Mouse (Mus musculus): Measurements from ENCODE around the gene Gna13. TPM values are rescaled to one million over a fixed set of nuclear protein-coding genes. Genes with fewer than 3 reads are reported as not detected.
A peak's percentile ranks its signal among the peaks of the same experiment; 100 is the strongest.

Gna13 gene
- polyA plus RNA-seq, 1 experiment: not detected

DNA sequence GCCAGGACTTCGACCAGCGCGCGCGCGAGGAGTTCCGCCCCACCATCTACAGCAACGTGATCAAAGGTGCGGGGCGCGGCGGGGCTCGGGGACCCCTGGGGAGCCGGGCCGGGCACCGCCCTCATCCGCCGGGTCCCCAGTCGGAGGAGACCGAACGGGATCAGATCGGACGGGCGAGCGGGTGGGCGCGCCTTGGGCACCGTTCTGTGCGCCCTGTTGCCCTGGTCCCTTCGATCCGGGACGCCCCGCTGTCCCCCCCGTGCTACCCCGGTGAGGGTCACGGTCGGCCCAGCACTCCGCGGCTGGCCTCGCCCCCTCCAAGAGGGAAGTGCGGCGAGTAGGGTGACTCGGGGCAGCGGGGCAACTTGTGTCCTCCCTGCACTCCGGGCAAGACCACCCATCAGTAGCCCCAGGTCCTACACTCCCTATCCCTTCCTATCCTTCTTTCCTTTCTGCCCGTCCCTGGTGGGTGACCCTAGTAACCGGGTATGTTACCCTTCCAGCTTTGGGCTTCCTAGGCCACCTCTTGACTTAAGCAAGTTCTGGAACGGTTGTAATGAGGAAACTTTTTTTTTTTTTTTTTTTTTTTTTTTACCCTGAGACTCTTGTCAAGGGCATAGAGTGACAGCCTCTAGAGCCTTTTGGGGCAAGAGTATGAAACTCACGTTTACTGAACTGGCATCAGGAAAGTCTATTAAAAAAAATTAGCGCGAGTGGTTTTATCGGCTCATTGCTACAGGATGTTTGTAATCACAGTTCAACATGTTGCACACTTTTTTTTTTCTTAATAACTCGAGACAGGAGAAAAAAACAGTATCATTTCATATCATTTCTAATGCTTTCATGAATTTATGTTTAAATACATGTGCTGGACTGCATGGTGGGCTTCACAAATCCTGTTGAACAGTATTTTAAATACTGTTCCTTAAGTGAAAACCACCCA lies 831 bp downstream of the Gna13 start:
- under 1% methylated on average over 53 of the region's 53 CpGs for WGBS
- H3K27ac ChIP-seq (ENCODE audit: insufficient read depth, low read depth, low read length): peak overlapping the region; percentile 93
- H3K4me3 ChIP-seq (ENCODE audit: insufficient read depth, low read depth, low read length): peak overlapping the region; percentile 90
- TF ChIP-seq POLR2A (IDR thresholded peaks at IDR 0.05; ENCODE audit: insufficient read depth, low read depth, low read length) (no peak), CTCF (IDR thresholded peaks at IDR 0.05; ENCODE audit: insufficient read depth, low read depth, low read length) (no peak)
- peaks cover 10% of the 10 kb centered on the region; the same call in 1 of the 2 replicates for H3K4me1 ChIP-seq (ENCODE audit: control insufficient read depth, insufficient read depth, low read length)

DNA sequence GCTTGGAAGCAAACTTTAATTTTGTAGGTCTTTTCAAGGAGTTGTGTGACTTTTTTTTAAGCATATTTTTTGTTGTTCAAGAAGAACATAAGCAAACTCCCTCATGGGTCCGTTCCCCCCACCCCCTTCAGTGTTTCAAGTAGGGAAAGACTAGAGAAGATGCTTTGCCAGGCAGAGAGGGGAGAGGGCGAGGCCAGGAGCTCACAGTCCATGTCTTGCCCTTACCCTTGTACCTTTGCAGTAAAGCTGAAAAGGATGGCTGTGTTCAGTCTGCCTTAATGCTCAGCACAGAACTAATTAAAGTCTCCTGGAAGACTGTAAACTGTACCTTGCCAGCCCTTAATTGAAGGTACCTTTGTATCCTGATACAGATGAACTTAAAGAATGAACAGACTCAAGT lies 1.7 kb downstream of the Gna13 start:
- H3K27ac ChIP-seq (ENCODE audit: insufficient read depth, low read depth, low read length): no peak overlapping the region
- TF ChIP-seq POLR2A (IDR thresholded peaks at IDR 0.05; ENCODE audit: insufficient read depth, low read depth, low read length) (no peak), CTCF (IDR thresholded peaks at IDR 0.05; ENCODE audit: insufficient read depth, low read depth, low read length) (no peak)
- H3K4me1 ChIP-seq (ENCODE audit: control insufficient read depth, insufficient read depth, low read length): peaks cover 15% of the 10 kb centered on the region
- 49% methylated on average over 2 of the region's 2 CpGs for WGBS
- H3K4me3 ChIP-seq (ENCODE audit: insufficient read depth, low read depth, low read length): no peak overlapping the region

DNA sequence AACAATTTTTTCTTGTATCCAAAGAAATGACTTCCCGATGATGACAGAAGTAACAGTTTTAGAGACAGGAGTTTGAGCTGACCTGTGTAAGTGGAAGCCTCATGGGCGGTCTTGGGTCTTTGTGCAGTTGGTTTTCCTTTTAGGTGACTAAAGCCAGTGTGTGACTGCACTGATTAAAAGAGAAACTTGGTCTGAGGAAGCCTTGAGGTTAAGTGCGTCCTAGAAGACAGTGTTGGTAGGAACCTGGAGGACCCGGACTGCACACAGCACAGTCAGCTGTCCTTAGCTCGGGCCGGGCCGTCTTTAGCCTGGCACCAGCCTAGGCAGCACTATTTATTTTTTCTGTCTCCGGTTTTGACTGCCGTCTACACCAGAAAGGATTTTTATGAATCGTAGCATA lies 2.2 kb downstream of the Gna13 start:
- H3K27ac ChIP-seq (ENCODE audit: insufficient read depth, low read depth, low read length): no peak overlapping the region
- H3K4me1 ChIP-seq (ENCODE audit: control insufficient read depth, insufficient read depth, low read length): peaks cover 15% of the 10 kb centered on the region
- peak overlapping the region; percentile 16; the same call in 1 of the 2 replicates for H3K4me3 ChIP-seq (ENCODE audit: insufficient read depth, low read depth, low read length)
- TF ChIP-seq POLR2A (IDR thresholded peaks at IDR 0.05; ENCODE audit: insufficient read depth, low read depth, low read length) (no peak), CTCF (IDR thresholded peaks at IDR 0.05; ENCODE audit: insufficient read depth, low read depth, low read length) (no peak)
- 38% methylated on average over 10 of the region's 10 CpGs for WGBS

DNA sequence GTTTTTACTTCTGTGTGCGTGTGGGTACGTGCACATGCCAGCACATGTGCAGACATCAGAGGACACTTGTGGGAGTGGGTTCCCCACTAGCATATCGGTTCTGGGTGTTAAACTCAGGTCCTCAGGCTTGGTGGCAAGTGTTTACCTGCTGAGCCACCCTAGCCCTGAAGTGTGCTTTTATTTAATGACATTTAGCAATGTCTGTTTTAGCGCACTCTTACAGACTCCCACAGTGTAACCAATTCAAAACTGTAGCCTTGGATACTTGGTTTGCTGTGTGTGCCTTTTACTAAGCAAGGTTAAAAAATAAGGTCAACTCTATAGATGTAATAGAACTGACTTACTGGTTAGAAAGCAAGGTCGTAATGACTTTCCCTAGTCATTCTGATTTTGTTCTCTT lies 3.2 kb downstream of the Gna13 start:
- Histone ChIP-seq H3K4me3 (ENCODE audit: insufficient read depth, low read depth, low read length) (no peak overlapping the region), H3K4me1 (ENCODE audit: control insufficient read depth, insufficient read depth, low read length) (peaks cover 15% of the 10 kb centered on the region)

DNA sequence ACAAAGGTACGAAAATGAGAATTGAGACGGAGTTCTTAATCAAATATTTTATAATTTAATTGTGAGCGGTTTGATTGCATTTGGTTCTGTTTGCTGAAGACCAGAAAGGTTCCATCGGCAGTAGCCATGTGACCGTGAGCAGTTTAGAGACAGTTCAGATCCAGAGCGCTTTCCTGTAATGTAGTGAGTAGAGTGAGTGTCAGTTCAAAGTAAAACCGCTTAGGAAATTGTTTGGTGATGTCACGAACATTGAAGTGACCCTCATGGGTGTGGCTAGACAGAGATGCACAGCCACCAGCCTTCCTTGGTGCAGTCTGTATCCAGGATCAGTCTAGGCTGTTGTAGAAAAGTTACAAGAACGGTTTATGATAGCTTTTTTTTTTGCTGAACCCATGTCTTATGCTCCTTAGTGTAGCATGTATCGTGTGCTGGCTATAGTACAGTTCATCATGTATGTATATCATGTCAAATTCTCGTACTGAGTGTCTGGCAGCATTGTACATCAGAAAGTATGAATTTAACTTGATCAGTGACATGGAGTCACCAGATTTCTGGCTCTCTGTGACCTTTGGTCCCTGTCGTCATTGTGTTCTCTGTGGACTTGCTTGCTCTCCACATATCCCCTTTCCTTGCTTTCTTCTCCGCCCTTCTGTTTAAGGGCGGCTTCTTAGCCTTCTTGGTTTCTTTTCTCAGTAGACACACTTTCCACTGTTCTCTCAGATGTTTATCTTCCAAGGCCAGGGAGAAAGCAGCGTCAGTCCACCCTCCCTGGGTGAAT lies 4.4 kb downstream of the Gna13 start:
- Histone ChIP-seq H3K4me3 (ENCODE audit: insufficient read depth, low read depth, low read length) (no peak overlapping the region), H3K27ac (ENCODE audit: insufficient read depth, low read depth, low read length) (no peak overlapping the region), H3K4me1 (ENCODE audit: control insufficient read depth, insufficient read depth, low read length) (peaks cover 16% of the 10 kb centered on the region)
- WGBS: 72% methylated on average over 15 of the region's 15 CpGs
- TF ChIP-seq POLR2A (IDR thresholded peaks at IDR 0.05; ENCODE audit: insufficient read depth, low read depth, low read length) (no peak), CTCF (IDR thresholded peaks at IDR 0.05; ENCODE audit: insufficient read depth, low read depth, low read length) (no peak)

More for the DNA sequence above, 3.2 kb downstream of the Gna13 start:
- TF ChIP-seq CTCF (IDR thresholded peaks at IDR 0.05; ENCODE audit: insufficient read depth, low read depth, low read length): no peak
- no peak for TF ChIP-seq POLR2A (IDR thresholded peaks at IDR 0.05; ENCODE audit: insufficient read depth, low read depth, low read length)
- no peak overlapping the region for H3K27ac ChIP-seq (ENCODE audit: insufficient read depth, low read depth, low read length)
- 68% methylated on average over 5 of the region's 5 CpGs for WGBS

DNA sequence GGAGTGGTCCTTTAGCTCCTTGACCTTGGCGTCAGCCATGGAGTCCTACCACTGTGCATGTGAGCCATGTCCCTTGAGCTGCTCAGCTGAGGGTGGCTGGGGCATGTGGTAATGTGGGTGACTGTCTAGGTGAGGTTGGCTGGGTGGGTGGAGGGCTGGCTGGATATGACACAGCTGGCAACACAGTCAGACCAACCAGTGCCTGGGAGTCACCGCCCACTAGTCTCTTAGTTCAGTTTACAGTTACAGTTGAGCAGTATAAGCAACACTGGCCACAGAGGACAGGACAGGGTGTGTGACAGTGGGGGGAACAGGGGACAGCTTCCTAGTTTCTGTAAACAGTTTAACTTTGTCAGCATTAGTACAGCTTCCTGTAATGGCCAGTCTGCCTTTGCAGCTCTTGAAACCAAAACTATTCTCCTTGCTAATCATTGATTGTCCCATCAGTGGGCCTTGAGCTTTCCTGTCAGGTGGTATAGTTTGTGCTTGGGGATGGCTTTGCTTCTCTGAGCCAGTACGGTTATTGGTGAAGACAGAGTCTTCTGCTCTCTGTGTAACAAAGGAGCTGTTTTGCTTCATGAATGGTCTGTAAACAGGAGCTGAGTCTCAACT lies 6.5 kb downstream of the Gna13 start:
- Histone ChIP-seq H3K4me3 (ENCODE audit: insufficient read depth, low read depth, low read length) (no peak overlapping the region), H3K27ac (ENCODE audit: insufficient read depth, low read depth, low read length) (0 out of 2 replicates have a peak overlapping the region, but pooled peaks have one; percentile 31), H3K4me1 (ENCODE audit: control insufficient read depth, insufficient read depth, low read length) (peaks cover 17% of the 10 kb centered on the region)
- 65% methylated on average over 3 of the region's 3 CpGs for WGBS
- TF ChIP-seq POLR2A (IDR thresholded peaks at IDR 0.05; ENCODE audit: insufficient read depth, low read depth, low read length): no peak
- no peak for TF ChIP-seq CTCF (IDR thresholded peaks at IDR 0.05; ENCODE audit: insufficient read depth, low read depth, low read length)

DNA sequence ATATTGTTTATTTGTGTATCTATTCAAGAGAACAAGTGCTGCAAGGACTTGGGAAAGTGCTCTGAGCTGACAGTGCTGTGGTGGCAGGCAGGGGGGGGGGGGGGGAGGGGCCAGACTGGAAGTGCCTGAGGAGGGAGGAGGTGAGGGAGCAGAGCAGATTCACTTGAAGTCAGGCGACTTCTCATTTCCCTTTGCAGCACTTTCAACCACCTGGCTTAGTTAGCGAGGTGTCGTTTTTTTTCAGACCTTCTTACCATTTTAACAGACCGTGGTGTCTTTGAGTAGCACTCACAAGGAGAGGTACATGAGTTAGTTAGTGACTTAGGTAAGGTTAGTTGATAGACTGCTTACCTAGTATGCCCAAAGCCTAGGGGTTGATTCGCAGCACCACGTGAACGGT lies 12.8 kb downstream of the Gna13 start:
- Histone ChIP-seq H3K4me3 (ENCODE audit: insufficient read depth, low read depth, low read length) (no peak overlapping the region), H3K4me1 (ENCODE audit: control insufficient read depth, insufficient read depth, low read length) (peaks cover 17% of the 10 kb centered on the region), H3K27ac (ENCODE audit: insufficient read depth, low read depth, low read length) (no peak overlapping the region)
- WGBS: 80% methylated on average over 7 of the region's 7 CpGs
- no peak for TF ChIP-seq POLR2A (IDR thresholded peaks at IDR 0.05; ENCODE audit: insufficient read depth, low read depth, low read length)
- TF ChIP-seq CTCF (IDR thresholded peaks at IDR 0.05; ENCODE audit: insufficient read depth, low read depth, low read length): no peak

DNA sequence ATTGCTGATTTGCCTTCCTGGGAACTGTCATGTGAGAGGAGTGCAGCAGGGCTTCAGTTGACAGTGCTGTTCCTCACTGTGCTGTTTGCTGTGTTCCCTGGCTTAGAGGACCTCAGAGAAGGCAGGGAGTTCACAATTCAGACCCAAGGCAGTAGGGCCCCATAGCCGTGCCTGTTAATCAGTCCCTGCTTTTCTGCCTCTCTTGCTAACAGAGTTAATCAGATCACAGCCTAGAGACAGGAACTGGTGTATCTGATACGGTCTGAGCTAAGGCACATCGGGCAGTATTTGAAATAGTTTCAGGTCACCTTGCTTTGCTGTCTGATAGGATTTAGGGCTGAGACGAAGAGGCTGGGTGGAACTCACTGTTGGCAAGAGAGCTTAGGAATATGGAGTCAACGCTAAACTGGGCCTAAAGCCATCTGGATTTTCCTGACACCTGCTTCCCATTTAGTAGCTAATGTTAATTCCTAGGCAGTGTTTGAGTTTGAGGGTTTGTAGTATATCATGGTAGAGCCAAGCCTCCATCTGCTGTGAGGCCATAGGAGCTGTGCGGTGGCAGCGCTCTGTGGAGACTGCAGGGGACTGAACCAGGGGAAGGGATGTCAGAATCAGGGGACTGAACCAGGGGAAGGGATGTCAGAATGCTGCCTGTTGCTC lies 14.0 kb downstream of the Gna13 start:
- H3K4me1 ChIP-seq (ENCODE audit: control insufficient read depth, insufficient read depth, low read length): peaks cover 19% of the 10 kb centered on the region
- WGBS: 48% methylated on average over 7 of the region's 7 CpGs
- no peak overlapping the region for H3K4me3 ChIP-seq (ENCODE audit: insufficient read depth, low read depth, low read length)
- no peak overlapping the region for H3K27ac ChIP-seq (ENCODE audit: insufficient read depth, low read depth, low read length)
- no peak for TF ChIP-seq CTCF (IDR thresholded peaks at IDR 0.05; ENCODE audit: insufficient read depth, low read depth, low read length)
- no peak for TF ChIP-seq POLR2A (IDR thresholded peaks at IDR 0.05; ENCODE audit: insufficient read depth, low read depth, low read length)
